Comparison of ENCODE assay signal across 24 mouse cellular contexts in genomic region chr10:95120007-95120406, GRCm38 (mm10).
DNase-seq lines count a peak whose midpoint lies in the region; ATAC-seq lines count a peak whose summit lies in the region.
"Had no signal": no experiment of that assay in that cellular context is flagged by ENCODE, and none has a peak within 500 bp of the region (broad histone marks: within the 10 kb centered on the region; RNA-seq: fewer than 3 reads in every experiment).

No protein-coding gene starts in this region.

- H3K36me3 ChIP-seq in megakaryocyte, embryonic 14.5 days (replicated peaks; ENCODE audit: low read length): no peaks in the 10 kb centered on the region
- no peaks in the 10 kb centered on the region for H3K36me3 ChIP-seq in kidney, embryonic 15.5 days
- H3K36me3 ChIP-seq: embryonic facial prominence, embryonic 12.5 days; forebrain, embryonic 15.5 days; hindbrain, embryonic 12.5 days; intestine, embryonic 15.5 days; limb, embryonic 12.5 days; stomach, embryonic 15.5 days had no signal

- no peak overlapping the region for H3K4me2 ChIP-seq in kidney, embryonic 15.5 days
- H3K4me2 ChIP-seq: embryonic facial prominence, embryonic 12.5 days; forebrain, embryonic 15.5 days; hindbrain, embryonic 12.5 days; intestine, embryonic 15.5 days; limb, embryonic 12.5 days; liver, embryonic 11.5 days; stomach, embryonic 15.5 days had no signal

- peak; percentile 46 to 60 for DNase-seq in kidney, postnatal 25 days
- DNase-seq in layer of hippocampus, adult 8-10 months (ENCODE audit: low spot score in 2 of 2): no peak
- no peak for DNase-seq in lung, postnatal 14 days
- DNase-seq: adrenal gland, postnatal 10 days; B cell, adult 2 months; cerebellum, adult 9-10 months; embryo, embryonic 11 days; gastrocnemius, postnatal 10 days; heart, postnatal 14 days; liver, postnatal 0 days; lung, postnatal 4 days; midbrain, embryonic 14.5 days had no signal

- no peaks in the 10 kb centered on the region for H3K27me3 ChIP-seq in megakaryocyte, embryonic 14.5 days (replicated peaks)
- H3K27me3 ChIP-seq in kidney, embryonic 15.5 days: no peaks in the 10 kb centered on the region
- H3K27me3 ChIP-seq: embryonic facial prominence, embryonic 12.5 days; forebrain, embryonic 15.5 days; intestine, embryonic 15.5 days; limb, embryonic 12.5 days; stomach, embryonic 15.5 days had no signal

- WGBS in kidney, embryonic 15.5 days: 64% methylated on average over 4 of the region's 4 CpGs

- H3K4me3 ChIP-seq in megakaryocyte, embryonic 14.5 days (replicated peaks): peak overlapping the region; percentile 56
- H3K4me3 ChIP-seq in kidney, embryonic 15.5 days (replicated peaks): no peak overlapping the region
- H3K4me3 ChIP-seq: embryonic facial prominence, embryonic 12.5 days; forebrain, embryonic 15.5 days; hindbrain, embryonic 12.5 days; intestine, embryonic 15.5 days; left cerebral cortex, adult 2 months; limb, embryonic 12.5 days; stomach, embryonic 15.5 days had no signal

- ATAC-seq in megakaryocyte, adult 5-6 weeks (ENCODE audit: poor library complexity, severe bottlenecking): no peak
- peak; percentile 43 for ATAC-seq in kidney, embryonic 15.5 days (replicated peaks; ENCODE audit: low FRiP score)
- ATAC-seq: forebrain, embryonic 15.5 days; hindbrain, postnatal 0 days; intestine, embryonic 15.5 days; liver, postnatal 0 days had no signal

- no peak overlapping the region for H3K9ac ChIP-seq in kidney, embryonic 15.5 days
- H3K9ac ChIP-seq: embryonic facial prominence, embryonic 12.5 days; forebrain, embryonic 15.5 days; hindbrain, embryonic 12.5 days; intestine, embryonic 15.5 days; limb, embryonic 12.5 days; liver, postnatal 0 days; stomach, embryonic 15.5 days had no signal

- H3K27ac ChIP-seq in kidney, embryonic 15.5 days: no peak overlapping the region
- H3K27ac ChIP-seq: embryonic facial prominence, embryonic 12.5 days; forebrain, embryonic 15.5 days; hindbrain, embryonic 12.5 days; hindbrain, postnatal 0 days; intestine, embryonic 15.5 days; left cerebral cortex, adult 2 months; limb, embryonic 12.5 days; stomach, embryonic 15.5 days had no signal

- H3K4me1 ChIP-seq in megakaryocyte, embryonic 14.5 days: peaks cover 59% of the 10 kb centered on the region
- H3K4me1 ChIP-seq in kidney, embryonic 15.5 days: peaks cover 12% of the 10 kb centered on the region
- H3K4me1 ChIP-seq: embryonic facial prominence, embryonic 12.5 days; hindbrain, embryonic 12.5 days; intestine, embryonic 15.5 days; stomach, embryonic 15.5 days had no signal

- no peaks in the 10 kb centered on the region for H3K9me3 ChIP-seq in megakaryocyte, embryonic 14.5 days
- no peaks in the 10 kb centered on the region for H3K9me3 ChIP-seq in kidney, embryonic 15.5 days (replicated peaks)
- H3K9me3 ChIP-seq: embryonic facial prominence, embryonic 12.5 days; forebrain, embryonic 15.5 days; hindbrain, embryonic 12.5 days; intestine, embryonic 15.5 days; limb, embryonic 12.5 days; stomach, embryonic 15.5 days had no signal

Comparison
In these comparisons a context has a peak if more than half of its experiments do, and no peak if none do; other contexts are left out.
1. DNase-seq: peak in kidney, postnatal 25 days (2 of 2); none in layer of hippocampus, adult 8-10 months (0 of 2) and lung, postnatal 14 days (single experiment).